Mouse (Mus musculus) erythroblast, embryonic 14.5 days (primary cell): ENCODE results near the gene 2510039O18Rik. TPM values are rescaled to one million over a fixed set of nuclear protein-coding genes. Genes with fewer than 3 reads are reported as not detected.

ENCODE experiments used
- H3K27me3 ChIP-seq: 2 replicates; pipeline ENCODE4 v1.6.1; 2012; ENCODE audit warnings: inconsistent platforms; ENCODE audit not compliant: control insufficient read depth
- H3K36me3 ChIP-seq: 2 replicates; pipeline ENCODE4 v1.6.1; 2012; ENCODE audit warnings: mild to moderate bottlenecking, inconsistent platforms; ENCODE audit not compliant: control insufficient read depth
- H3K4me1 ChIP-seq: 2 replicates; pipeline ENCODE4 v1.6.1; 2012; ENCODE audit warnings: inconsistent platforms; ENCODE audit not compliant: control insufficient read depth
- H3K4me3 ChIP-seq: replicated peaks from 2 replicates; pipeline ENCODE3; 2012; ENCODE audit warnings: moderate library complexity, mild to moderate bottlenecking, inconsistent platforms
- H3K9me3 ChIP-seq: 2 replicates; pipeline ENCODE4 v1.6.1; 2012; ENCODE audit warnings: low read length, inconsistent platforms, mixed read lengths; ENCODE audit not compliant: control insufficient read depth
- GATA1 ChIP-seq: IDR thresholded peaks from 2 replicates; pipeline ENCODE4 v1.6.1; 2012; ENCODE audit warnings: low read length, inconsistent platforms, mixed read lengths
- TAL1 ChIP-seq: IDR thresholded peaks from 3 replicates; pipeline ENCODE4 v1.6.1; 2012; ENCODE audit warnings: low read length, inconsistent platforms, mixed read lengths
- polyA plus RNA-seq: library from polyadenylated mRNA; stranded (reverse); fragments of >175 nt; gene quantifications from 2 replicates; pipeline ENCODE4 v1.2.3, GENCODE M21; 2012

The 2510039O18Rik gene
- polyA plus RNA-seq, 1 experiment, result 5.7 TPM

- no peaks in the 10 kb centered on the region for H3K27me3 ChIP-seq
- H3K4me3 ChIP-seq, result no peak overlapping the region
- H3K36me3 ChIP-seq, result peaks cover 17% of the 10 kb centered on the region
- peaks cover 24% of the 10 kb centered on the region for H3K4me1 ChIP-seq
- TF ChIP-seq GATA1 (no peak), TAL1 (no peak)
- no peaks in the 10 kb centered on the region for H3K9me3 ChIP-seq
Measured at GRCm38 (mm10) chr4:147906230-147906629, 34.5 kb upstream of the 2510039O18Rik start.

- no peaks in the 10 kb centered on the region for H3K27me3 ChIP-seq
- peaks cover 7% of the 10 kb centered on the region for H3K4me1 ChIP-seq
- no peak for TF ChIP-seq TAL1
- TF ChIP-seq GATA1, result no peak
- peaks cover 3% of the 10 kb centered on the region; the same call in 1 of the 2 replicates for H3K36me3 ChIP-seq
- H3K4me3 ChIP-seq, result no peak overlapping the region
- H3K9me3 ChIP-seq, result no peaks in the 10 kb centered on the region
Measured at GRCm38 (mm10) chr4:147909486-147909885, 31.2 kb upstream of the 2510039O18Rik start.

- Histone ChIP-seq H3K4me3 (no peak overlapping the region), H3K9me3 (no peaks in the 10 kb centered on the region), H3K27me3 (no peaks in the 10 kb centered on the region), H3K4me1 (peaks cover 3% of the 10 kb centered on the region; the same call in 1 of the 2 replicates), H3K36me3 (peaks cover 5% of the 10 kb centered on the region; the same call in 1 of the 2 replicates)
- TF ChIP-seq TAL1 (no peak), GATA1 (no peak)
Measured at GRCm38 (mm10) chr4:147918459-147919121, 22.1 kb upstream of the 2510039O18Rik start.

- Histone ChIP-seq H3K36me3 (peaks cover 5% of the 10 kb centered on the region; the same call in 1 of the 2 replicates), H3K4me1 (peaks cover 3% of the 10 kb centered on the region; the same call in 1 of the 2 replicates), H3K9me3 (no peaks in the 10 kb centered on the region), H3K4me3 (no peak overlapping the region), H3K27me3 (no peaks in the 10 kb centered on the region)
- TF ChIP-seq GATA1 (no peak), TAL1 (no peak)
Measured at GRCm38 (mm10) chr4:147920973-147921372, 19.7 kb upstream of the 2510039O18Rik start.

GRCm38 (mm10) chr4:147922341-147922740 lies 18.4 kb upstream of the 2510039O18Rik start:
- Histone ChIP-seq H3K4me3 (no peak overlapping the region), H3K27me3 (no peaks in the 10 kb centered on the region), H3K36me3 (peaks cover 7% of the 10 kb centered on the region; the same call in 1 of the 2 replicates), H3K4me1 (peaks cover 3% of the 10 kb centered on the region; the same call in 1 of the 2 replicates), H3K9me3 (no peaks in the 10 kb centered on the region)
- TF ChIP-seq TAL1, result no peak
- no peak for TF ChIP-seq GATA1

- Histone ChIP-seq H3K4me3 (no peak overlapping the region), H3K36me3 (peaks cover 7% of the 10 kb centered on the region; the same call in 1 of the 2 replicates), H3K4me1 (no peaks in the 10 kb centered on the region; the same call in 1 of the 2 replicates), H3K27me3 (no peaks in the 10 kb centered on the region), H3K9me3 (no peaks in the 10 kb centered on the region)
- no peak for TF ChIP-seq TAL1
- TF ChIP-seq GATA1, result no peak
Measured at GRCm38 (mm10) chr4:147927705-147928104, 13.0 kb upstream of the 2510039O18Rik start.

- TF ChIP-seq TAL1 (no peak), GATA1 (no peak)
Measured at GRCm38 (mm10) chr4:147928136-147928535, 12.6 kb upstream of the 2510039O18Rik start.

GRCm38 (mm10) chr4:147928540-147928939 lies 12.2 kb upstream of the 2510039O18Rik start:
- Histone ChIP-seq H3K36me3 (peaks cover 4% of the 10 kb centered on the region; the same call in 1 of the 2 replicates), H3K9me3 (no peaks in the 10 kb centered on the region), H3K4me1 (no peaks in the 10 kb centered on the region; the same call in none of the 2 replicates), H3K4me3 (no peak overlapping the region), H3K27me3 (no peaks in the 10 kb centered on the region)
- TF ChIP-seq GATA1, result no peak
- no peak for TF ChIP-seq TAL1

More at GRCm38 (mm10) chr4:147928136-147928535, 12.6 kb upstream of the 2510039O18Rik start:
- no peaks in the 10 kb centered on the region for H3K9me3 ChIP-seq
- no peaks in the 10 kb centered on the region; the same call in none of the 2 replicates for H3K4me1 ChIP-seq
- H3K27me3 ChIP-seq, result no peaks in the 10 kb centered on the region
- H3K4me3 ChIP-seq, result no peak overlapping the region
- peaks cover 4% of the 10 kb centered on the region; the same call in 1 of the 2 replicates for H3K36me3 ChIP-seq

- TF ChIP-seq GATA1 (no peak), TAL1 (no peak)
- peaks cover 7% of the 10 kb centered on the region for H3K27me3 ChIP-seq
- H3K9me3 ChIP-seq, result no peaks in the 10 kb centered on the region
- peaks cover 1% of the 10 kb centered on the region; the same call in 1 of the 2 replicates for H3K36me3 ChIP-seq
- peaks cover 2% of the 10 kb centered on the region for H3K4me1 ChIP-seq
- H3K4me3 ChIP-seq, result no peak overlapping the region
Measured at GRCm38 (mm10) chr4:147930946-147931345, 9.7 kb upstream of the 2510039O18Rik start.
